In the genomic region with DNA sequence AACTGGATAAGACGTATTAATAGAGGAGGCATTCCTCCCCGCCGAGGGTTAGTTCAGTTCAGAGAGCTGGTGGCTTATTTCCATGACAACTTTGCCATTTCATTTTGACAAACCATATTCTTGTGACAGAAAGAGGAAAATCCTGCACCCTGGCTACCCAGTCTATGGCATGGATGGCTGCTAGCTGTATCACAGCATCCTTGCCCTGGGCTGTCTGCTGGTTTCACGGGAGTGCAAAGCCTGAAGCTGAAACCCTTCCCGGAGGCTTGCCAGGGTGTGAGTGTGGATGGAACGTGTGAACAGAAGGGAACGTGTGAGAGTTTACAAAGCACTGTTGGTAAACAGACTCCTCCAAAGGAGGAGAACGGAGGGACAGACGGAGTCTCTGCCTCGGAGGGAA, we compare ENCODE assay signal across 16 mouse cellular contexts.
DNase-seq lines count a peak whose midpoint lies in the region; ATAC-seq lines count a peak whose summit lies in the region.
"Had no signal": no experiment of that assay in that cellular context is flagged by ENCODE, and none has a peak within 500 bp of the region (broad histone marks: within the 10 kb centered on the region; RNA-seq: fewer than 3 reads in every experiment).

No protein-coding gene starts in this region.

- DNase-seq in right cerebral cortex, postnatal 4 days, result peak; percentile 52
- no peak for DNase-seq in right cerebral cortex, postnatal 25 days
- DNase-seq in midbrain, embryonic 11.5 days (ENCODE audit: low spot score, missing footprints), result no peak
- DNase-seq in frontal cortex, postnatal 25 days (ENCODE audit: low spot score in 2 of 2), result no peak
- DNase-seq: adrenal gland, adult 2 months; B cell, adult 2 months; gastrocnemius, postnatal 14 days; heart, postnatal 4 days; kidney, adult 2 months; liver, embryonic 13.5 days; lung, postnatal 10 days; thymus, postnatal 36 days had no signal

- H3K27ac ChIP-seq in hindbrain, embryonic 15.5 days (replicated peaks), result 0 out of 2 replicates have a peak overlapping the region, but pooled peaks have one; percentile 43
- no peak overlapping the region for H3K27ac ChIP-seq in hindbrain, embryonic 12.5 days
- peak overlapping the region; percentile 15; the same call in 1 of the 2 replicates for H3K27ac ChIP-seq in midbrain, embryonic 11.5 days (ENCODE audit: low read depth, low read length)
- no peak overlapping the region for H3K27ac ChIP-seq in heart, embryonic 12.5 days (ENCODE audit: poor library complexity, severe bottlenecking)
- H3K27ac ChIP-seq: heart, embryonic 10.5 days; liver, embryonic 13.5 days had no signal

- 55% methylated on average over 10 of the region's 10 CpGs for WGBS in hindbrain, embryonic 15.5 days
- WGBS in hindbrain, embryonic 12.5 days, result 61% methylated on average over 10 of the region's 10 CpGs
- 64% methylated on average over 10 of the region's 10 CpGs for WGBS in midbrain, embryonic 11.5 days
- 66% methylated on average over 10 of the region's 10 CpGs for WGBS in heart, embryonic 12.5 days

- H3K27me3 ChIP-seq in hindbrain, embryonic 15.5 days, result no peaks in the 10 kb centered on the region
- H3K27me3 ChIP-seq in hindbrain, embryonic 12.5 days, result no peaks in the 10 kb centered on the region
- H3K27me3 ChIP-seq in midbrain, embryonic 11.5 days (ENCODE audit: control insufficient read depth, insufficient read depth, low read length), result no peaks in the 10 kb centered on the region
- no peaks in the 10 kb centered on the region for H3K27me3 ChIP-seq in heart, embryonic 12.5 days (replicated peaks)
- H3K27me3 ChIP-seq: liver, embryonic 13.5 days had no signal

- H3K9ac ChIP-seq in hindbrain, embryonic 15.5 days, result no peak overlapping the region
- H3K9ac ChIP-seq in hindbrain, embryonic 12.5 days, result no peak overlapping the region
- H3K9ac ChIP-seq in midbrain, embryonic 11.5 days (ENCODE audit: low read length), result no peak overlapping the region
- H3K9ac ChIP-seq in heart, embryonic 12.5 days, result no peak overlapping the region
- H3K9ac ChIP-seq: liver, embryonic 13.5 days had no signal

- H3K36me3 ChIP-seq in hindbrain, embryonic 15.5 days, result no peaks in the 10 kb centered on the region
- H3K36me3 ChIP-seq in hindbrain, embryonic 12.5 days, result no peaks in the 10 kb centered on the region
- no peaks in the 10 kb centered on the region for H3K36me3 ChIP-seq in midbrain, embryonic 11.5 days (ENCODE audit: control insufficient read depth, insufficient read depth, low read length)
- no peaks in the 10 kb centered on the region for H3K36me3 ChIP-seq in heart, embryonic 12.5 days
- H3K36me3 ChIP-seq: heart, embryonic 10.5 days; liver, embryonic 13.5 days had no signal

- H3K9me3 ChIP-seq in hindbrain, embryonic 15.5 days, result no peaks in the 10 kb centered on the region
- H3K9me3 ChIP-seq in hindbrain, embryonic 12.5 days (replicated peaks), result no peaks in the 10 kb centered on the region
- H3K9me3 ChIP-seq in midbrain, embryonic 11.5 days (ENCODE audit: control insufficient read depth, low read length), result no peaks in the 10 kb centered on the region
- H3K9me3 ChIP-seq in heart, embryonic 12.5 days (replicated peaks), result no peaks in the 10 kb centered on the region
- H3K9me3 ChIP-seq: heart, embryonic 10.5 days; liver, embryonic 13.5 days had no signal

- no peak overlapping the region for H3K4me2 ChIP-seq in hindbrain, embryonic 15.5 days
- H3K4me2 ChIP-seq in hindbrain, embryonic 12.5 days (replicated peaks), result no peak overlapping the region
- no peak overlapping the region for H3K4me2 ChIP-seq in midbrain, embryonic 11.5 days
- H3K4me2 ChIP-seq in heart, embryonic 12.5 days, result no peak overlapping the region
- H3K4me2 ChIP-seq: liver, embryonic 13.5 days had no signal

- ATAC-seq in hindbrain, embryonic 15.5 days (ENCODE audit: low FRiP score, low read depth), result no peak
- ATAC-seq in hindbrain, embryonic 12.5 days (ENCODE audit: low FRiP score), result no peak
- no peak for ATAC-seq in midbrain, embryonic 11.5 days (ENCODE audit: low FRiP score)
- ATAC-seq in heart, embryonic 12.5 days (ENCODE audit: insufficient number of reproducible peaks, low FRiP score), result no peak

- peaks cover 18% of the 10 kb centered on the region for H3K4me1 ChIP-seq in hindbrain, embryonic 15.5 days (replicated peaks)
- peaks cover 15% of the 10 kb centered on the region for H3K4me1 ChIP-seq in hindbrain, embryonic 12.5 days
- peaks cover 13% of the 10 kb centered on the region for H3K4me1 ChIP-seq in midbrain, embryonic 11.5 days (ENCODE audit: control insufficient read depth, insufficient read depth, low read length)
- peaks cover 7% of the 10 kb centered on the region for H3K4me1 ChIP-seq in heart, embryonic 12.5 days (replicated peaks)

- no peak overlapping the region for H3K4me3 ChIP-seq in hindbrain, embryonic 15.5 days
- H3K4me3 ChIP-seq in hindbrain, embryonic 12.5 days, result no peak overlapping the region
- no peak overlapping the region for H3K4me3 ChIP-seq in midbrain, embryonic 11.5 days (ENCODE audit: low read depth, low read length)
- H3K4me3 ChIP-seq in heart, embryonic 12.5 days, result no peak overlapping the region
- H3K4me3 ChIP-seq: heart, embryonic 10.5 days; liver, embryonic 13.5 days had no signal

Comparison
In these comparisons a context has a peak if more than half of its experiments do, and no peak if none do; other contexts are left out.
1. H3K27ac ChIP-seq: peak in hindbrain, embryonic 15.5 days (single experiment) and midbrain, embryonic 11.5 days (single experiment); none in hindbrain, embryonic 12.5 days (single experiment) and heart, embryonic 12.5 days (single experiment).